Mouse (Mus musculus) ovary, adult 18-20 months (tissue): ENCODE results near the gene Ctnnd2.

ENCODE experiments used
- DNase-seq: peaks from one replicate; pipeline ENCODE4 v3.0.0; 2022; ENCODE audit warnings: low spot score, mixed read lengths

Ctnnd2 gene

DNA sequence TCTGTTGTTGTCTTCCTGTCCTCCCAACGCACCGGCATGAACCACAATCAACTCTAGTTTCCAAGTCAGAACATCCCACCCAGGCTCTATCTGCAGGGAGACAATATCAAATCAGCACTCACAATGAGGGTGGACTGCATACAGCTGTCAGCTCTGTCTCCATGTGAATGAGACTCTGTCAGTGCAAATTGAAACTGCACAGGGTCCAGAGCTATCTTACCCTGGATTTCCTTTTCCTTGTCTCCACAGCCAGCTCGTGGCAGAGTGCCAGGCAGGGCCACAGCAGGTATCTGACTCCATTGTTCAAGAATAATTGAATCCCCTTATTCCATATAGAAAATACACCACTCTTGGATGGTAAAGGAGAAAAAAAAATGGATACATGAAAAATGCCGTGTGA lies 343.0 kb downstream of the Ctnnd2 start:
- DNase-seq, result no peak

DNA sequence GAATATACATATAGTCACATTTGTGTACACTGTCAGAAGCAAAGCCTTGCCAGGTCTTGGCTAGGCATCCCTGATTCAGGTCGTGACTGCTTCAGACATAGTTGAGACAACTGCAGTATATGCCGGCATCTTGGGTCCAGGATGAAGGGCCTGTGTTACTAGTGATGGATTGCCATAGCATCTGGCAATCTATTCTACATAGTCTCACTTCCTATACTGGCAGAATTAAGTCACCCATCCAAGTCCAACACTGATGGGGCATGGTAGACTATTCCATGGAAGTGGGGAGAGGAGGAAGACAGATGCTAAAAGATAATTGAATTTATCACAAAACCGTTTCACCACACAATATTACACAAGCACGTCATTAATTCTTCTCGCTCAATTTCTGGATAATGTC lies 369.1 kb downstream of the Ctnnd2 start:
- DNase-seq, result no peak

DNA sequence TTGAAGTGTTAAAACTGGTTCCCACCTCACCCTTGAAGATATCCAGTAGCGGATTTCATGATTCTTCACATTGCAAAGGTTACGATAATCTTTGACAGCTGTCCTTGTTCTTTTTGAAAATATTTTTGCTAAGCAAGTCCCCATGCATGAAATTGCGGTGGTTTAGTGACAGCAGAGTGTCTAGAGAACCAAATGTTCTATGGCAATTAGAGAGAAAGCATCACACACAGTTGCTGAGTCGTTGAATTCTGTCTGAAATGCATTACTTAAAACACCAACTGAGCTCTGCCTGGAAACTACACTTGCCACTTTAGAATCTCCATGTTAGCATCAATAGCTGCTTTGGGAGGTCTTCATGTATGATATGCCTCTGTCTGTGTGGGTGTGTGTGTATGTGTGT lies 375.9 kb downstream of the Ctnnd2 start:
- DNase-seq, result no peak

- DNase-seq, result no peak
Measured at GRCm38 (mm10) chr15:30550956-30551355, 378.6 kb downstream of the Ctnnd2 start.

DNA sequence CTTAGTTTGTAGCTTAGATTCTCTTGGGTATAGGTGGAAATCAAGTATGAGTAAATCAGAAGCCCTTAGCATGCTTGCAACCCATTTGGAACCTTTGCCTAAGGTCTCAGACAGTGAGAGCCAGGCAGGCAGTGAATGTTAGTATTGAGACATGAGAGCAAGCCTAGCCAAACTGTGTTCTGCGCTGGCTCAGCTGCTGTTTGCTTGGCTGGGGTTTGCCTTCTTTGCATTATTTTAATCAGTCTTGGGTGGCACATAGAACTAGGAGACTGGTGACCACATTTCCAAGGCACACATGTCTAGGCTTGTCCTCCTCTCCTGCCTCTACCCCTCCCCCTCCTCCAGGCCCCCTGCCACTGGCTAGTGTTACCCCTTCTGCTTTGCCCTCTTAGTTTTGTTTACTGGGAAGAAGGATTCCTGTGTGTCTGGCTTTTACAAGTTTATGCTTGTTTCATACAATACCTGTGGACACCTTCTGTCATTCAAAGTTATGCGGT lies 381.6 kb downstream of the Ctnnd2 start:
- DNase-seq, result no peak

- no peak for DNase-seq
Measured at GRCm38 (mm10) chr15:30555787-30556186, 383.4 kb downstream of the Ctnnd2 start.

DNA sequence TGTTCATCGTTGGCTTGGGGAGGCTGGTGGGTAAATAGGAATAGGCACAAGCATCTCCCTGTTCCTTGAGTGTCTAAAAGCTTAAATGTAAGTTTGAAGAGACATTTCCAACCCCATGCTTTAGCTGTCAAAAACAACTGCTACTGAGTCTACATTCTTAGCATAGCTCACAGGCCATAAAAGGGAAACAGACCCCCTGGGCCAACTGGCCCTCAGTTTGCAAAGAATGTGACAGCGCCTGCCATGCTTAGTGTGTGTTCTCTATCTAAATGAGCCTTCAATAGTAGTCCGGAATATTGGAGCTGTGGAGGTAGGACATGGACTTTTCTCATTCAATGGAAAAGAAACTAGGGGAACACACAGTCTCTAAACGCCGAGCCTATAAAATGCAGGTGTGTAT lies 390.0 kb downstream of the Ctnnd2 start:
- no peak for DNase-seq

GRCm38 (mm10) chr15:30564594-30564993 lies 392.2 kb downstream of the Ctnnd2 start:
- DNase-seq, result no peak

DNA sequence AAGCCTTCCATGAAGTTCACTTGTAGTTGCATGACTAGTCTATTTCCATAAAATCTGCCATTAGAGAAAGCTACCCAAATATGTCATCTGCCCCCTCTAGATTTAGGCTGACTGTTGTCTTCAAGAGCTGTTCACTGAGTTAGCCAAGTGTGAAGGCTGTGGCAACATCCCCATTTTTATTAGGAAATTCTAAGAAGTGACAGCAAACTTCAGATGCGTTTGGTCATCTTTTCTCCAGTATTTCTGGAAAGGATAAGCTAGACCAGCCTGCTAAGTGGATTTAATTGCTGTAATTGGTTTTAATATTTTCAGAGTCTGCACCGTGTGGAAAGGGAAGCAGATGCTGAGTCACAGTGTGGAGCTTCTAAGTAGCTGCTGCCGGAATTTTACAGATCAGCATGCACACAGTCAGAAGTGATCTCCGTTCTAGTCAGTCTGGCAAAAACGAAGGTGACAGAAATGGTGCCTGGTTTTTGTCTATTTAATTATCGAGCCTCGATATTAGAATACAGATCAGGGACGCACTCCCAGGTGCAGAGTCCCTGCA lies 397.9 kb downstream of the Ctnnd2 start:
- no peak for DNase-seq

DNA sequence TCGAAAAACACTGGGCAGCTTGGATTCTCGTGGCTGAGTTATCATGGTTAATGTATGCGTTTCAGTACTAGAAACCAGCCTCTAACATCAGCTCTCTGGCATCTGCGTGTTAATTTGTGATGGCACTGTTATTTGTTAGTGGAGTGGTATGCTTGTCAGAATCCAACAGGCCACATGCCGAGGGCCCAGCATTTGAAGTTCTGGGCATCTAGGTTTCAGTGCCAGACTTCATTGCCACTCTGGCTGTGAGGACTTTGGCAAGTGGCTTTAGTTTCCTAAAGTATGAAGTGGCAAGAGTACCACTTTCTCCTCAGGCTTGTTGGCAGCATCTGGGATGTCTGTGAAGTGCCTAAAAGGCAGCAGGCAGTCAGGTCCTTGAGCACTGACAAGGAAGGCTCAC lies 415.1 kb downstream of the Ctnnd2 start:
- DNase-seq, result no peak

DNA sequence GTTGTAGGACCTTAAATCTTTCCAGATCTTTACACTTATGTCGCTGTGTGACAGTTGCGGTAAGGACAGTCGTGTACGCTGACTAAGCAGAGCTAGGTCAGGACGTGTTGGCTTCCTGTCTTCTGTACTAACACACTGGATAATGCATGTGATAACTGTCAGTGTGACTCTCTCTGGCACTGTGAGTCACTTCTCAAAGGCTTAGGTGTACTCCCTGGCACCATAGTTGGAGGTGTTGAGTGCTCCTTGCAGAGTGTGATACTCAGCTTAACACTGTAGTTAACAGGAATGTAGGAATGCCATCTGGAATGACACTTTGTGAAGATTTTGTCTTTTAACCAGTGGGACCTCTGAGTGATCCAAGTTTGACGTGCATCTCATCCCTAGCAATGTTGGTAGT lies 418.5 kb downstream of the Ctnnd2 start:
- DNase-seq, result no peak

DNA sequence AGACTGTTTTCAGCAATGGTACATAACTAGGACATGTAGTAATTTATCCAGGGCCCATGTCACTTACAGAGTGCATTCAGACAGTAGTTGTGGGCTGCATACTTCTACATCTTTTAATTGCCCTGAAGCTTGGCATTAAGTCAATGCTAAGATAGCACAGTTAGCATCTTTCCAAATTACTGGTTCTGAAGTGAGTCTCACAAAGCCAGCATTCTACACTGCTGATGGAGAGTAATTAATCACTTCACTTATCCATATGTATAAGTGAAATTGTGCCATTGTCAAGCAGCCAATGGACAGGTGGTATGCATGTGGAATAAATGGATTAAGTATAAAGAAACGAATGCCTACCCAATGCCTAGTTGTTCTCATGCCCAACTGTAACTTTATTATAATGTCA lies 423.1 kb downstream of the Ctnnd2 start:
- no peak for DNase-seq

DNA sequence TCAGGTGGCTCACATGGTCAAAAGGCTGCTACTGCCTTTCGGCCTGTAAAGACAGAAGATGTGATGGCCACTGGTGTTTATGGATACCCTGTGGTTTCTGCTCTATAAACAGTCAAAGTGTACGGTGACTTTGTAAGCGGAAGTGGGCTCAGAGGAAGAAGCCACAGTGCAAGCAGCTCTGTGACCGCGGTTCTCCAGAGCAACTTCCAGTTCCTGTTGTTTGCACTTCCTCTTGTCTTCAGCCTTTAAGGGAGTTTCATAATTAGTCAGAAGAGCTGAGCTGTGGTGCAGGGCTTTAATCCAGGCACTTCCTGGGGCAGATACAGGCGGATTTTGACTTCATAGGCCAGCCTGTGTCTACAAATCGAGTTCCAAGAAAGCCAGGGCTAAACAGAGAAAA lies 438.2 kb downstream of the Ctnnd2 start:
- no peak for DNase-seq

- DNase-seq, result no peak
Measured at GRCm38 (mm10) chr15:30615451-30615850, 443.1 kb downstream of the Ctnnd2 start.

- no peak for DNase-seq
Measured at GRCm38 (mm10) chr15:30616861-30617260, 444.5 kb downstream of the Ctnnd2 start.

GRCm38 (mm10) chr15:30617932-30618331 lies 445.5 kb downstream of the Ctnnd2 start:
- DNase-seq, result no peak

DNA sequence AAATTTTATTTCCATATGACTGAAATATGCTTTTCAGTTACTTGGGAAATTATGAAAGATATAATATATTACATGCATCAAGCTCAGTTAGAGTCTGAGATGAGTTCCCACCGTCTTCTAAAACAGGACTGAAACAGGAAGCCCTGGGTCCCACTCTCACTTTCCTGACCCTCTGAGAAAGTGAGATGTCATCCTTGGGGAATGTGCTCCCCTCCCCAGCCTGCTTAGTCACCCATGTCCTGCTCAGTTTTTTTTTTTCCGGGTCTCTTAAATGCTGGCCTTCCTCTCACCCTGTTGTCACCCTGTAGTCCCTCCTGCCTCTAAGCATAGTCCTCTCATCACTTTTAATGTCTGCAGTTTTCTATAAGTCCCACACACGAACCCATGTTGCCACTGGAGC lies 456.1 kb downstream of the Ctnnd2 start:
- DNase-seq, result no peak

DNA sequence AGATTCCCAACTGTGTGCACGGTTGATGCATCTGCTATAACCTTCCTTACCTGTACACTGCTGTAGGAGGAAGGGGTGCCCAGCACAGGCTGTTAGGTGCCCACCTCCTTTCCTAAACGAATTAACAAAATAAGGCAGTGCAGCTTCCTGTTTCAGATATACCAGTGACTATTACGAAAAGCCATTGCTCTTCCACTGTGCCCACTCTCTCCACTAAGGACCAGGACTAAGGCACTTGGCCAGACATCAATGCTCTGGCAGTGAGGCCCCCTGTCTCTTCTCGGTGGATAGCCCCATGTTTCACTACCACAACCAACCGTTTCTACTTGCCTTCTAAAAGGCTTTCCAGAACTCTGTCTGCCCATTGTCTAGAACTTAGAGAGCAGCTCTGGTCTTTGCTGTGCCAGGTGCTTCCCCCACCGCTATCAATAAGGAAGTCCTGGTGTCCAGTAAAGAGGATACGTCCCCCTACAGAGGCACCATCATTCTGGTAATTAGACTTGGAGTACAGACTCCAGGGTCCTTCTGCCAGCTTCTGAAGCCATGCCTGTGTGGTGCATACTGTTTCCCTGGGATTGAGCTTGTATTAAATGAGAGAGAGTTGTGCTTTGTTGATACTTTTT lies 459.8 kb downstream of the Ctnnd2 start:
- DNase-seq, result no peak

DNA sequence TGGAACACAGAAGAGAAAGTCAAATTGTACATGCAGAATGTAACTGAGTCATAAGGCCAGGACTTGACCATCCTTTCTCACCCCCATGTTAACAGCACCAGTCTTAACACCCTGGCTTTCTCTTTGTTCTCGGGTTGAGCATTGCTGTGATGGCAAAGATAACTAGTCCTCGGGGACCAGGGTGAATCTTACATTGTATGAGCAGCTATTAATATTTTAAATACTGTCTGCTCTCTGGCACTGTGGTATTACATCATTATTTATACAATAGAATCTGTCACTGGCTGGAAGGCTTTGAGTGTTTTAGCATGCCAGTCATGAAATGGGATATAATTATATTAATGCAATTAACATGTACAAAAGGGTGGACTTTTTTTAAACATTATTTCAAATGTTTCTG lies 461.5 kb downstream of the Ctnnd2 start:
- no peak for DNase-seq

- no peak for DNase-seq
Measured at GRCm38 (mm10) chr15:30634522-30634921, 462.1 kb downstream of the Ctnnd2 start.

- no peak for DNase-seq
Measured at GRCm38 (mm10) chr15:30640651-30641050, 468.3 kb downstream of the Ctnnd2 start.

- no peak for DNase-seq
Measured at GRCm38 (mm10) chr15:30645688-30646087, 473.3 kb downstream of the Ctnnd2 start.

DNA sequence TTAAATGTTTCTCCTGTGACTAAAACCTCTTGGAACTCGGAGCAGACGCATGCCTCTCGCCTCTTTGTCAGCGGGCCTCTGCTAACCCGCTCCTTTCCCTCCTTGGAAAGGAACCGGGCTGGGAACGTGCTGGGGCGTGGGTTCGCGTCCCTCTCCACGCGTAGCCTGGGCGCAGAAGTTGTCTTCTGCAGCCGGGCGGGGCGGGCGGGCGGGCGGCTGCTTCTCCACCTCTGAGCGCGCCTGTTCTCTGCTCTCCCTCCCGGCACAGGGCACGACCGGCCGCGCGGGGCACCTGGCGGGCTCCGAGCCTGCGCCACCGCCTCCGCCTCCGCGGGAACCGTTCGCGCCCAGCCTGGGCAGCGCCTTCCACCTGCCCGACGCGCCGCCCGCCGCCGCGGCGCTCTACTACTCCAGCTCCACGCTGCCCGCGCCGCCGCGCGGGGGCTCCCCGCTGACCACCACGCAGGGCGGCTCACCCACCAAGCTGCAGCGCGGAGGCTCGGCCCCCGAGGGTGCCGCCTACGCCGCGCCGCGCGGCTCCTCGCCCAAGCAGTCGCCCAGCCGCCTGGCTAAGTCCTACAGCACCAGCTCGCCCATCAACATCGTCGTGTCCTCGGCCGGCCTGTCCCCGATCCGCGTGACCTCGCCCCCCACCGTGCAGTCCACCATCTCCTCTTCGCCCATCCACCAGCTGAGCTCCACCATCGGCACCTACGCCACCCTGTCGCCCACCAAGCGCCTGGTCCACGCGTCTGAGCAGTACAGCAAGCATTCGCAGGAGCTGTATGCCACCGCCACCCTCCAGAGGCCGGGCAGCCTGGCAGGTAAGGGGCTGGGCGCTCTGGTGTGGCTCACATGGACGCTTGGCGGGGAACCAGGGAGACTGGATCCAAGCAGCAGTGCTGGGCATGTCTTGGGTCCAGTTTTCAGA lies 474.4 kb downstream of the Ctnnd2 start:
- DNase-seq, result no peak
